Mouse (Mus musculus): ENCODE measurements at regions not wholly inside any gene's neighbourhood (a gene's known extent, or its start where the extent isn't known, plus 50 kb on each side); places are given as distances from the start of the nearest gene placed in this dataset.

- no peak for DNase-seq
These were observed 369.8 kb upstream of the Fbxo33 start for GRCm38 (mm10) chr12:59589354-59589753.

DNA sequence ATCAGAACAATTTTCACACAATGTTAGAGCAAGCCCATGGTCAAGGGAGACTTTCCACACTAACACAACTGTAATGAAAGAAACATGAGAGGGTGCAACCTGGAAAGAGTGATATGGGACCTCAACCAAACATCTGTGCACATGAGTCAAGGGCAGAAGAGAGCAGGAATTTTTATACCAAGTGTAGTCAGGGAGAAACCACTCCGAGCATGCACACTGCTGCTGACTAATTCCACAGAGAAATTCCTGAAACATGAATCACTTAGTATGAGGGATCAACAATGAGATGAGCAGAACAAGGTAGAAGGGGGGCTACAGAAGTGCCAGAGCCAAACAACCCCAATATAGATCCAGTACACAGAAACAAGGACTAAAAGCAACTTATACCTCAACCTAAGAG lies 363.1 kb upstream of the Fbxo33 start:
- DNase-seq: no peak

GRCm38 (mm10) chr12:59579694-59580093 lies 360.2 kb upstream of the Fbxo33 start:
- no peak for DNase-seq

DNA sequence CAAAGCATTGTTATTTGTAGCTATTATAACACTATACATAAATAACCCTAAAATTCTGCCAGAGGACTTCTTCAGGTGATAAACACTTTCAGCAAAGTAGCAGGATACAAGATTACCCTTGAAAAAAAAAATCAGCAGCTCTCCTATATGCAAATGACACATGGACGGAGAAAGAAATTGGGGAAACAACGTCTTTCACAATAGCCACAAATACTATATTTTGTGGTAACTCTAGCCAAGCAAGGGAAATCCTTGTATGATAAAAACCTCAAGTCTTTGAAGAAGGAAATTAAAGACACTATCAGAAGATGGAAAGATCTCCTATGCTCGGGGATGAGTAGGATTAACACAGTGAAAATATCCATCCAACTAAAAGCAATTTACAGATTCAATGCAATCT lies 344.4 kb upstream of the Fbxo33 start:
- DNase-seq: no peak

DNA sequence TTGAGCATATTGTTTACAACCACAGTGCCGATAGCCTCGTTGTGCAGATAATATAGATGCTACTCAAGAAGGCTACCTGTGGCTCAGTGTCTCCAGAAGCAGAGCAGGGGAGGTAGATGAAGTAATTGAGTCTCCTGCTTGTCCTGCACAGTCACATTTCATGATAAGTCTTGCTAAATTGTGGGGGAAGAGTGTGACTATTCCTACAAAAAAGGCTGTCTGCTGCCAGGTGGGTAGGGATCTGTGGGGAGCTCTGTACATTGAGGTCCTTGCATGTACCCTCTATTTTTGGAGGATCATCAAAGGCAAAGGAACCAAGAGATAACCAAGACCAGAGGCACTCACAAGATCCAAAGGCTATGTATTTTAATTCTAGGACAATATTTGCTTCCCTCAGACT lies 320.3 kb upstream of the Fbxo33 start:
- peak; percentile 43 for DNase-seq

- DNase-seq: no peak
These were observed 311.0 kb upstream of the Fbxo33 start for GRCm38 (mm10) chr12:59530521-59530920.

DNA sequence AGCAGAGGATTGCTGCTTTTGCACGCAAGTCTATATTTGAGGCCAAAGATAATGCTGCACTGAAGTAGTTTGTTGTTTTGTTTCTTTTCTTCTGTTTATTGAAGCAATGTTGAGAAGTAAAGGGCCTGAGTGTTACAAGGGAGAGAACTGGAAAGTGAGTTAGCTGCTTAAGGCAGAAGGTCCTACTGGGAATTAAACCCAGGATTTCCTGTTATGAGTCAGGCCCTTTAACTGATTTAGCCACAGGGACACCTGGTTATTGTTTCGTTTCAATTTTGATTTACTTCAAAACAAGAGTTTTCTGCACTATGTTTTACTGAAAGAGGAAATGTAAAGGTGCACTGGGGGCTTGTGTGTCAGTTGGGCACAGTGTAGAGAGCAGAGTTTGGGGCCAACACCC lies 303.8 kb upstream of the Fbxo33 start:
- no peak for DNase-seq

DNA sequence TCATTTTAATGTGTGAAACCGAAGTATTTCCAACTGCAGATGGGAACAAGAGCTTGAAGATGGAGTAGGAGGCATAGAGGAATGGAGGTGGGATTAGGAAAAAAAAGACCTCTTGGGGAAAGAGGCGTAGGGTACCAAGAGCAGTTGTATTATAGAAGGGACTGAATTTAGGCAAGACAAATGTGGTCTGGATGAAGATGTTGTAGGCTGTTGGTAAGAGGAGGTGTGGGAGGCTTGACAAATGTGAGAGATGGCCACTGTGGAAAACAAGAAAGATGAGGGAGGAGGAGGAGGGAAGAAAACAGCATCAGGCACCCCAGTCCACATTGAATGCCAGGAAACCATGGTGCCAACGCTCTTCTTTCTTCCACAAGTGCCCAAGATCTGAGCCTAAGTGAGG lies 302.4 kb upstream of the Fbxo33 start:
- peak; percentile 28 for DNase-seq

- DNase-seq: peak; percentile 37
These were observed 290.3 kb upstream of the Fbxo33 start for GRCm38 (mm10) chr12:59509857-59510256.

- DNase-seq: no peak
These were observed 289.6 kb upstream of the Fbxo33 start for GRCm38 (mm10) chr12:59509175-59509574.

- no peak for DNase-seq
These were observed 287.9 kb upstream of the Fbxo33 start for GRCm38 (mm10) chr12:59507431-59507830.

DNA sequence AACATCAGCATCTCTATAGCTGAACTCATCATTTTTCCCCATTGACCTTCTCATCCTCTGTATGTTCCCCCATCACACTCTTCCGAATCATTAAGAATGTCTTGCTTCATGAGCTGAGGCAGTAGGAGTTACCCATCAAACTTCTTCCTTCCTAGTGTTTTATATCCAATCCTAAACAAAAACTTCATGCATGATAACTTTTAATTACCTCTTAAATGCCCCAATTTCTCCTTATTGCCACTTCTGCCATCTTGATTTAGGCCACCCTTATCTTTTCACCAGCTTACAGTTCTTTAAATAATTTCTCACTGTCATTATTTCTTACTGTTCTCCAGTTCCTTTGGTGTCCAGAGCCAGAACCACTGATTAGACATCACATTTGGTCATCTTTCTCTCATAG lies 277.9 kb upstream of the Fbxo33 start:
- DNase-seq: no peak

DNA sequence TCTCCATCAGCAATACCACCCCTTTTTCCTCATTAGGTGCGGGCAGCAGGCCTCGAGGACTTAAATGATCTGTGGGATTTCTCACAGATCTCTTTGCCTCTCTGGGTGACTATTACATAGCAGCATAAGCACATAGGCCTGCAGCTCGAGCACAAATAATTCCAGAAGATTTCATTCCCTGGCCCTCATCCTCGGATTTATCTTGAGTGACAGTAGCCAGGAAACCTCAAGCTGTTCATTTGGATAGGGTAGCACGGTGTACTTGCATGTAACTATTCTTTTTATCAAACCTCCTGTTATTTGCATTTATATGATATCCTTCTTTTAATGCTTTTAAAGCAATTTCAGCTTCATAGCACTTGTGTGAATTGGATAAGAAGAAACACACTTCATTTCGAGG lies 268.5 kb upstream of the Fbxo33 start:
- no peak for DNase-seq

- DNase-seq: no peak
These were observed 268.0 kb upstream of the Fbxo33 start for GRCm38 (mm10) chr12:59487507-59487906.

DNA sequence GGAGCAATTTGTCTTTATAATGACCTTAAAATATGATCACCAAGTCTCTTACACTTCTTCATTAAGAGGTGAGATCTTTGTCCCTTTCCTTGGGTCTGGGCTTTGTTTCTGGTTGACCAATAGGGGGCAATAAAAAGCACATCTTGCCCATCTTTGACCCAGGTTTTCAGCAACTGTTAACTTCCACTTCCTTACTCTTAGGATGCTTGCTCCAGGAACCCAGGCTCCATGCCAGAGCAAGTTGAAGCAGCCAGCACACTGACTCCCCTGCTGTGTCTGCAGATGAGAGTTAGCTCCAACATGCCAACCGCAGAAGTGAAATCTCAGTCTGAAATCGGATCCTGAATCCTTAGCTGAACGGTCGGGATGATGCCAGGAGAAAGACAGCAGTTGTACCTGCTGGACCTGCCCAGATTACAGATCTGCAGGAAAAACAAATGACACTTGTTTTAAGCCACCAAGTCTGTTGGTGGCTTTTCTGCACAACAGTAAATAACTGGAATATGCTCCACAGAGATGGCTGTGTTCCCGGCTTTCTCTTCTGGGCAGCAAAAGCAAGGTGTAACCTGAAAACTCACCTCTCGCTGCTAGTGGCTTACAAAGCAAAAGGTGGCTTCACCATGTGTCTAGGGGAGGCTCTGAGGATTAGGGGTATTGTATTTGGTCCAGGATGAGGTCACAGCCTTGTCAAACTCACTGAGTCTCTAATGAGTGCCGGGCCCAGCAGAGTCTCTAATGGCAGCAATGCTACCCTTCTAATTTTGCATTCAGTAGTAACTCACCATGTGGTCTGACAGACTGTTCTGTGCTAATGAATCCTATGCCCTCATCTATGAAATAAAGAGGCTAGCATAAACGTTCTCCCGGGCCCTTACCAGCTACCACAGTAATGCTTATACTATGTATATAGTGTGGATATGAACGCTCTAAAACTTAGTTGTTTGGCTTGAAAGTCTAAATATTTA lies 241.8 kb upstream of the Fbxo33 start:
- no peak for DNase-seq

DNA sequence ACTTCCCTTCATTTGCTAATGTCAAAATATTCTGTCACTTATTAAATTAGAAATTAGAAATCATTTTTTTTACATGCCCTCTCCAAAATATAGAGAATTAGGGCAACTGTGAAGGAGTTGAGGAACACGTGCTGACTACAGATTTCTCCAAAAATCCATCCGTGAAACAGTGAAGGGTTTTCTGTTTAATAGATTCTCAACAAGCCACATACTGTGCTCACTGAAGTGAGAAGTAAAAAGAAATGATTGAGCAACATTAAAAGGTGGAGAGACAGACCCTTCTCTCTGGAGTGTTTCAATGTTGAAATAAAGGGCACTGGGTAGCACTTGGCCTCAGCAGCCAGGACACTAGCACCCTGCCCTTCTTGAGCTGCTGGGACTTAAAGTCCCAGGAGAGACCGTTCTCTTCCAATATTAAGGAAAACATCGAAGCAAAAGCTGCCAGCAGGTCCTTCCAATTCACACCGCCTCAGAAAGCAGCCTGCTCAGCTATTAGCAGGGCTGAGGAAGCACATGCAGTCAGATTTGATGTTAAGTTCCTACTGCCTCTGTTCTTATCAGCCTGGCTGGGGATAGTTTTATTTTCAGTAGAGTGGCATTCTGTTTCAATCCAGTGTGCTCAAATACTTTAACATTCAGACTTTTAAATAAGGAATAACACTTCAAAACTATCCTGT lies 236.8 kb upstream of the Fbxo33 start:
- DNase-seq: no peak

- DNase-seq: peak; percentile 70
These were observed 195.5 kb upstream of the Fbxo33 start for GRCm38 (mm10) chr12:59415051-59415450.

- no peak for DNase-seq
These were observed 192.0 kb upstream of the Fbxo33 start for GRCm38 (mm10) chr12:59411491-59411890.

DNA sequence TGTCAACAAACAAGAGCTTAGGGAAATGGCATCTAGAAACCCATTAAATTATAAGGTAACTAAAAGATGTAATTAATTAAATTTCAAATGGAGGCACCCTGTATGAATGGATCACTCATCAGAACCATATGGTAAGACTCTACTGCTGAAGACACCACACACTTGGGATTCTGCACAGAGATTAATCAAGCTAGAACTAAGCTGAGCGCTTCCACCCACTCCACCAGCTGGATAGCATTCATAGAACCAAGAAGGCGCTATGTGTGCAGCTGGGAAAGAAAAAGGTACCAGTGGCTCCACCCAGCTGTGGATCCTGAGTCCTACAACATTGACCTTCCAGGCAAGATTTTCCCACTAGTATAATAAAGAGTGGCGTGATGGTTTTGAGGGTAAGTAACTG lies 171.6 kb upstream of the Fbxo33 start:
- DNase-seq: no peak

DNA sequence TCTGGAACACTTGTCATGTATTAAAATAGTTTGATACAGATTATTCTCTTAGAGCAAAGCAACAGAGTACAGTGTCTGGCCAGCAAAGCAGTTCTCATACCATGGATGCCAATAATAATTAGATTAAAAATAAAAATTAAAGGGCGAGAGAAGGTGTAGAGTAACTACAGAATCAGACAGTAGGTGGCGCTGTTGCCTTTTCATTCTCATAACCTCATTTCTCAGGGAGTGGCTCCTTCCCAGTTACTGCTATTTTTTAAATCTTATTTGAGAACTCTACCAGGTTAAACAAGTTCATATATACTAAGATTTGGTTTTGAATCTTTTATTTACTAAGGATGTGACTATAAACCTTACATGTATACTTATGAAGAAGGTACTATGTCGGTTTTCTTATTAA lies 163.3 kb upstream of the Fbxo33 start:
- DNase-seq: peak; percentile 54

- DNase-seq: no peak
These were observed 122.1 kb upstream of the Fbxo33 start for GRCm38 (mm10) chr12:59341586-59341985.

DNA sequence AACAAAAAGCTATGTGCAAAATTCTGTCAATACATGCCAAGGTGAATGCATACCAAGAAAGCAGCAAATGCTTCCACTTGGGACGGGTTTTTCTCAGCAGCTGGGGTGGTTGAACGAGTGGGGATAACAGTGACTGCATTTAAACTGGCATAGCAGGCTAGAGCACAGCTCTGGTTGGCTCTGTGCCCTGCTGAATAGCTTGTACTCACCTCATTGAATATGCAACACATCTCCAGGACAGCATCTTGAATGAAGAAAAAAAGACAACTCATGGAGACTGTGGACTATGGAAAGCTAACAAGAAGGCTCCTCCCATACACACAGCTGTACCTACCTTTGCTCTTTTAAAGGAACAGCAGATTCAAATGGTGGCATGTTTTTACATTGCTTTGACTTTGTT lies 111.2 kb upstream of the Fbxo33 start:
- peak; percentile 13 for DNase-seq

DNA sequence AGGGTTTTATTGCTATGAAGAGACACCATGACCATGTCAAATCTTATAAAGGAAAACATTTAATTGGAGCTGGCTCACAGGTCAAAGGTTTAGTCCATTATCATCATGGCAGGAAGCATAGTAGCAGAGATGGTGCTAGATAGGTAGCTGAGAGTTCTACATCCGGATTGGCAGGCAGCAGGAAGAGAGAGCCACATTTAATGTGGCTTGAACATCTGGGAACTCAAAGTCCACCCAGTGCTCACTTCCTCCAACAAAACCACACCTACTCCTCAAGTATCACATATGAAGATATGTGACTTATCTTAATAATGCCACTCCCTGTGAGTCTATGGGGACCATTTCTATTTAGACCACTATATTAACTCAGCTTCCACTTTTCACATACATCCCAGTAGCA lies 93.2 kb upstream of the Fbxo33 start:
- no peak for DNase-seq

DNA sequence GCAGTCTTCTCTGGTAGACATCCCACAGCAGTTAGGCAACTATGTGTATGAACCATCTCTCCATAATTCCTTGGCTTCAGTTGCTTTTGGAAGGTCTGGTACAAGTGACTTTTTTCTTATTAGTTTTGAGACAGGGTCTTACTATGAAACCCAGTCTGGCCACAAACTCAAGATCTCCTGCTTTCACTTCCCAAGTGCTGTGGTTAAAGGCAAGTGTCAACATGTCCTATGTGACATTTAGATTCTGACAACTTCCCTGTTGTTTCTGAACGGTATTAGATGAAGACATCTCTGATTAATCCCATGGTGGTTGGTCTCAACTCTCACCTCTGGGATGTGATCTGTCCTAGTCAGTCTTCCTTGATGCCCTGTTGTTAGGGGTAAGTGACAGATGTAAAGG lies 88.4 kb upstream of the Fbxo33 start:
- DNase-seq: no peak
